Mouse (Mus musculus): ENCODE results near the gene Treml4. TPM values are rescaled to one million over a fixed set of nuclear protein-coding genes. Genes with fewer than 3 reads are reported as not detected.

Treml4 gene
- polyA plus RNA-seq, 1 experiment from 2014 or later, result 0.74 TPM

DNA sequence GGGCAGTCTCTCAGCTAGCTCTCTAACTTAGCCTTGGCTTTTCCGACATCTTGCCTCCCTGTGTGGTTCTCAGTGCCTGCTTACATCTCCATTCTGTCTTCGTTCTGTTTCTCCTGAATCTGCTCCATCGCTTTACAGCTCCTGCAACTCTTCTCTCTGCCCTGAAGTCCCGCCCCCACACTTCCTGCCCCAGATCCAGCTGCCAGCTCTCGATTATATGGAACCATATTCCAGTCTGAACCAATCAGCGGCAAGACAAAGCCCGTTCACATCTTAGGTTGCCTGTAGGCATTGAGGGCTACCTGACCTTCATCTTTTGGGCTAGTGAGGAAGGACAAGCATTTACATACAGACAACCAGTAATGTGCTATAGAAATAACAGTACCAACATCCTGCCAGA, 13.5 kb upstream of the Treml4 start:
- Histone ChIP-seq H3K27ac (ENCODE audit: poor library complexity, severe bottlenecking) (no peak overlapping the region), H3K4me1 (replicated peaks) (no peaks in the 10 kb centered on the region), H3K4me3 (no peak overlapping the region), H3K36me3 (no peaks in the 10 kb centered on the region), H3K9me3 (replicated peaks) (no peaks in the 10 kb centered on the region), H3K9ac (no peak overlapping the region), H3K4me2 (no peak overlapping the region), H3K27me3 (replicated peaks) (no peaks in the 10 kb centered on the region)
- no peak for ATAC-seq (ENCODE audit: insufficient number of reproducible peaks, low FRiP score)
- WGBS, result 82% methylated on average over 7 of the region's 7 CpGs

DNA sequence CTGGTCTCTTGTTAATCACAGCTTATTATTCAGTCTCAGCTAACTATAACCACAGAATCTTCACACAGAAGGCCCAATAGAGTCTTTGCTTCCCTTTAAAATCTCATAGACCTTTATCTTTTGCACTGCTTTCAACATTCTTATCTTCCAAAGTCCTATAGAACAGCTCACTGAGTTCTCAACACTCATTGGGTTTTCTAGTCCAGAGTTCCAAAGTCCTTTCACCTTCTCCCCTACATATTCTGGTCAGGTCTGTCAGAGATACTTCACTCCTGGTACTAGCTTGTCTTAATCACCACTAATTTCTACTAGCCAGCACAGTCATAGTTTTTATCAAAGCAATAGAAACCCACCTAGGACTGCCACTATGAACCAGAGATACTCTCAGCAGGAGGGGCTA, 7.5 kb upstream of the Treml4 start:
- no peak for ATAC-seq (ENCODE audit: insufficient number of reproducible peaks, low FRiP score)
- H3K27me3 ChIP-seq (replicated peaks), result no peaks in the 10 kb centered on the region
- no peak overlapping the region for H3K4me2 ChIP-seq
- no peak overlapping the region for H3K4me3 ChIP-seq
- H3K9me3 ChIP-seq (replicated peaks), result peaks cover 10% of the 10 kb centered on the region
- no peak overlapping the region for H3K27ac ChIP-seq (ENCODE audit: poor library complexity, severe bottlenecking)
- H3K36me3 ChIP-seq, result no peaks in the 10 kb centered on the region
- H3K4me1 ChIP-seq (replicated peaks), result no peaks in the 10 kb centered on the region
- no peak overlapping the region for H3K9ac ChIP-seq

DNA sequence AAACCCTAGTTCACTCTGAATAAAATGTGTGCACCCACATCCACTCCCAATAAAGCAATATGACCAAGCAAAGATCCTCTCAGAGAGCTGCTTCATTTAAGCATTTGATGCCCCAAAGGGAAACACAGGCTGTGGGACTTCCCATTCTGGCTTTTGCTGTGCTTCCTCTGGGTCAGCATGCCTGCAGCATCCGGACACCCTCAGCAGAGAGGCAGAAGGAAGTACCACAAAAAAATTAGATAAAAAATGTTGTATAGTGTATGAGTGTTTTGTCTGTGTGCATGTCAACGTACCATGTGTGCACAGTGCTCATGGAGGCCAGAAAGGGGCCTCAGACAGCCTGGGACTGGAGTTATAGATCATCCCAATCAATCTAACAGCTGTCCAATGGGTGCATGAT, 2.2 kb upstream of the Treml4 start:
- Histone ChIP-seq H3K9ac (no peak overlapping the region), H3K27me3 (replicated peaks) (no peaks in the 10 kb centered on the region), H3K4me3 (no peak overlapping the region), H3K4me1 (replicated peaks) (no peaks in the 10 kb centered on the region), H3K4me2 (no peak overlapping the region), H3K9me3 (replicated peaks) (peaks cover 10% of the 10 kb centered on the region), H3K36me3 (no peaks in the 10 kb centered on the region), H3K27ac (ENCODE audit: poor library complexity, severe bottlenecking) (no peak overlapping the region)
- 74% methylated on average over 2 of the region's 2 CpGs for WGBS
- no peak for ATAC-seq (ENCODE audit: insufficient number of reproducible peaks, low FRiP score)

DNA sequence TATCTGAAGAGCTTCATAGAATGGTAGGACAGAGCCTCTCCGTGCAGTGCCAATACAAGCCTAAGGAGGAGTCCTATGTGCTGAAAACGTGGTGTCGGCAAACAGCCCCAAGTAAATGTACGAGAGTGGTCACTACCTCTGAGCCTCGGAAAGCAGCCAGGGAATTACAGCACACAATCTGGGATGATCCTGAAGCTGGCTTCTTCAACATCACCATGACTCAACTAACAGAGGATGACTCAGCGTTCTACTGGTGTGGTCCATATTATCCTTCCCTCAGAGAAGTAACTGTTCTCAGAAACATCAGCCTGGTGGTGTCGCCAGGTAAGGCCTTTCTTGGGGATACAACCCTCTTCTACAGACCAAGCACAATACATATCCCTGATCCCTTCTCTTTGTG, 567 bp downstream of the Treml4 start:
- Histone ChIP-seq H3K4me3 (no peak overlapping the region), H3K36me3 (no peaks in the 10 kb centered on the region), H3K9ac (no peak overlapping the region), H3K27me3 (replicated peaks) (no peaks in the 10 kb centered on the region), H3K9me3 (replicated peaks) (peaks cover 5% of the 10 kb centered on the region), H3K4me1 (replicated peaks) (no peaks in the 10 kb centered on the region), H3K27ac (ENCODE audit: poor library complexity, severe bottlenecking) (no peak overlapping the region), H3K4me2 (no peak overlapping the region)
- peak; percentile 88 for ATAC-seq (ENCODE audit: insufficient number of reproducible peaks, low FRiP score)
- WGBS, result 84% methylated on average over 7 of the region's 7 CpGs

DNA sequence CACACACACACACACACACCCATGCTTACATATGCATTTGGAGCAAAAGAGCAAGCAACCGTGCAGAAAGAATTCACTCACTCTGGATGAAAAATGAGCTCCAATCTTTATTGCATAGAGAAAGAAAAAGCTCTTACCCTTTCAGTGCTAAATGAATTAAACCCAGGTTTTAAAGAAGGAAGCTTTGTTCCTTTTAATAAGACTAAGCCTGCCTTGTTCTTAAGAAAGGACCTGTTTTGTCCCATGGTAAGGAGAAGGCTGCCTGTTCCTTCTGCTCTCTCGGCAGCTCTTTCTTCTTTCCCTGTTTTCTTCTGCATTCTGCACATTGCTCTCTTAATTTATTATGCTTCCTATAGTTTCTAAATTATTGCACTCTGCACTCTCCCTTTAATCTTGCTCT, 2.0 kb downstream of the Treml4 start:
- Histone ChIP-seq H3K27me3 (replicated peaks) (no peaks in the 10 kb centered on the region), H3K4me3 (no peak overlapping the region), H3K4me2 (no peak overlapping the region), H3K4me1 (replicated peaks) (no peaks in the 10 kb centered on the region), H3K27ac (ENCODE audit: poor library complexity, severe bottlenecking) (no peak overlapping the region), H3K9me3 (replicated peaks) (no peaks in the 10 kb centered on the region), H3K9ac (no peak overlapping the region), H3K36me3 (no peaks in the 10 kb centered on the region)
- ATAC-seq (ENCODE audit: insufficient number of reproducible peaks, low FRiP score), result no peak
- WGBS, result 60% methylated on average over 2 of the region's 2 CpGs

DNA sequence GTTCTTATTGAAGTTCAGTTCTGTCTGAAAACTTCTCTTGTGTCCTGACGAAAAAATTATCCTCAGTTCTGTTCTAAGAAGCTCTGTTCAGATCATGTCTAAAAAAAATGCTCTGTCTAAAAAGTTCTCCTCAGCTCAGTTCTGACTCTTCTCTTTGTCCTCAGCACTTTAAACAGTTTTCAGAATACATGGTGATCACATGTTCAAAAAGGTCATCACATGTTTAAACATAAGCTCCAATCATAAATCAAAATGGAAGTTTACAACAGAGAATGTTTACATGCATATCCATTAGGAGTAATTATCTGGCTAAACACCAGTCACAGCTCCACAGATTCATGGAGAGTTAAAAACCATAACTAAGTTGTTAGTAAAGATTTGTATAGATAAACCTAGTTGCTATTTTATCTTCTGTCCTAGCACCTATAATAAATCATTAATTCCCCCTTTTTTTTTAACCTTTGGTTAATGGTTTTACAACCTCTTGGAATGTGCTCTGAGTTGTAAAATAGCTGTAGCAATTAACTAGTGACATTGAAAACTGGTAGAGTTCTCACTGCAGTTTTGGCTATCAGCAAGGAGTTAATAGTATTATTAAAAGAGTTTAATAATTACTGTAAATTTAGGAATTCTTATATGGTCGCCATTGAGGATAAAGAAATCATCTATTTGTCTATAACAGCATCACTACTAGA, 2.7 kb downstream of the Treml4 start:
- no peak overlapping the region for H3K9ac ChIP-seq
- no peak overlapping the region for H3K27ac ChIP-seq (ENCODE audit: poor library complexity, severe bottlenecking)
- H3K4me3 ChIP-seq, result no peak overlapping the region
- 52% methylated on average over 2 of the region's 2 CpGs for WGBS
- H3K4me2 ChIP-seq, result no peak overlapping the region
- no peak for ATAC-seq (ENCODE audit: insufficient number of reproducible peaks, low FRiP score)
- H3K27me3 ChIP-seq (replicated peaks), result no peaks in the 10 kb centered on the region
- H3K4me1 ChIP-seq (replicated peaks), result no peaks in the 10 kb centered on the region
- H3K9me3 ChIP-seq (replicated peaks), result no peaks in the 10 kb centered on the region
- no peaks in the 10 kb centered on the region for H3K36me3 ChIP-seq

DNA sequence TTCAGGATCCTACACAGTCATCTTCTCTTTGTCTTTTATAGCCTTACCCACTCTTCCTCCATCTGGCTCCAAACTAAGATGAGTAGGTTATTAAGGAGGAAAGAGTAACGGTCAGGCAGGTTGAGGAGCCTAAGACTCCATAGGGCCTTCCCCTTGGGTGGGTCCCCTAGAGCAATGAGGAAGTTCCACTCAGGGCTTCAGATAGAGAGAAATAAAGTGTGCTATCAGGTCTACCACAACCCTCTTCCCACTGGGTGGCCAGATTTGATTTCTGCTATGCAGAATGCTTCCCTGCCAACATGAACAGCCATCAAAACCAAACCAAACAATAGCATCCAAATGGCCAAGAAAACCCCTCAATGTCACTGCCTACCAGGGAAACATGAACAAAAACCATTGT, 3.5 kb downstream of the Treml4 start:
- Histone ChIP-seq H3K4me1 (replicated peaks) (0 out of 2 replicates have a peak, but pooled peaks cover 5% of the 10 kb centered on the region), H3K9me3 (replicated peaks) (no peaks in the 10 kb centered on the region), H3K27me3 (replicated peaks) (no peaks in the 10 kb centered on the region), H3K4me3 (no peak overlapping the region), H3K27ac (ENCODE audit: poor library complexity, severe bottlenecking) (no peak overlapping the region), H3K9ac (no peak overlapping the region), H3K36me3 (no peaks in the 10 kb centered on the region), H3K4me2 (no peak overlapping the region)
- 77% methylated on average over 1 of the region's 1 CpGs for WGBS
- no peak for ATAC-seq (ENCODE audit: insufficient number of reproducible peaks, low FRiP score)

DNA sequence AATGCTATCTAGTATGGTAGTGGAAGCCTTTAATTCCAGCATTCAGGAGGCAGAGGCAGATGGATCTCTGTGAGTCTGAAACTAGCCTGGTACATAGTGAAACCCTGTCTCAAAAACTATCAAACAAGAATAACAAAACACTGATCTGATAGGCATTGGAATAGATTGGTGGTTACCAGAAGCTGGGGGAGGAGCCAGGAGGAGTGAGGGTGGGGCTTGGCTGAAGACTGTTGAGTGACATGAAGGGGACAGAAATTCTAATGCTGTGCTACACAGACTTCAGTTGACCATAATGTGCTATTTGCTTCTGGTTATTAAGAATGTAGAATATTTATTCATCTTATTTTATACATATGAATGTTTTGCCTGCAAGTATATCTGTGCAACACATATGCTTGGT, 4.2 kb downstream of the Treml4 start:
- no peaks in the 10 kb centered on the region for H3K36me3 ChIP-seq
- ATAC-seq (ENCODE audit: insufficient number of reproducible peaks, low FRiP score), result no peak
- H3K27me3 ChIP-seq (replicated peaks), result no peaks in the 10 kb centered on the region
- H3K27ac ChIP-seq (ENCODE audit: poor library complexity, severe bottlenecking), result no peak overlapping the region
- 0 out of 2 replicates have a peak, but pooled peaks cover 5% of the 10 kb centered on the region for H3K4me1 ChIP-seq (replicated peaks)
- H3K9me3 ChIP-seq (replicated peaks), result no peaks in the 10 kb centered on the region
- no peak overlapping the region for H3K4me3 ChIP-seq
- no peak overlapping the region for H3K9ac ChIP-seq
- no peak overlapping the region for H3K4me2 ChIP-seq

DNA sequence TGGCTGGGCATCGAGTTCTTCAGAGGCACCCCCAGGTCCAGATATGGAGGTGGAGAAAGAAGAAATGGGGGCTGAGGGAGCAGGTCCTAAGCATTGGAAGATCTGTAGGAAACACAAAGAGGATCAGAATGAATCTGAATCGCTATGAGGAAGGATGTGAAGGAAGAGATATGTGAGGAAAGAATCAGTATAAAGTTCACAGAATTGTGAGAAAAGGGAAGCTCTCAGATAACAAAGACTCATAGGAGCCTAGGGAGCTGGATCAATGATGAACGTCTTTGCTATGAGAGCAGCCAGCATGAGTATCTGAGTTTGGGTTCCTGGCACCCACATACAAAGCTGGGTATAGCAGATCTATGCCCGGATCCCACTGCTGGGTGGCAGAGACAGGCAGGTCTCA, 5.7 kb downstream of the Treml4 start:
- H3K27ac ChIP-seq (ENCODE audit: poor library complexity, severe bottlenecking), result no peak overlapping the region
- WGBS, result 59% methylated on average over 4 of the region's 4 CpGs
- H3K9ac ChIP-seq, result no peak overlapping the region
- no peaks in the 10 kb centered on the region for H3K36me3 ChIP-seq
- H3K27me3 ChIP-seq (replicated peaks), result no peaks in the 10 kb centered on the region
- H3K4me3 ChIP-seq, result no peak overlapping the region
- ATAC-seq (ENCODE audit: insufficient number of reproducible peaks, low FRiP score), result no peak
- 0 out of 2 replicates have a peak, but pooled peaks cover 5% of the 10 kb centered on the region for H3K4me1 ChIP-seq (replicated peaks)
- H3K4me2 ChIP-seq, result no peak overlapping the region
- H3K9me3 ChIP-seq (replicated peaks), result no peaks in the 10 kb centered on the region

DNA sequence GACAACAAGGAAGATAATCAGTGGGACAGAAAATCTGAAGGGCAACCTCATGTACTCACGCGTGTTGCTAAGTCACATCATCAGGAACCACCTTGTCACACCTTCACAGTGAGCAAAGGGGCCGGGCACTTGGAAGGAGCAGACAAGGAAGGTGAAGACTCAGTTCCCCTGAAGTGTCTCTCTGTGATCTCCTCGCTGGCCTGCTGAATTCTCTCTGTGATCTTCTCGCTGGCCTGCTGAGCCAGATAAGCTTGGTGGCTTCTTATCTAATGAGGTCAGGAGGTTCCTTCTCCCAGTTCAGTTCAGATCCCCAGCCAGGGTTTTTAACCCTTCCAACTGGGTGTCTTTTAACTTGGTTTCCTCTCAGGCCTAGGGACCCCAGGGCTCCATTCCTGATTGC, 8.1 kb downstream of the Treml4 start:
- Histone ChIP-seq H3K36me3 (no peaks in the 10 kb centered on the region), H3K9me3 (replicated peaks) (no peaks in the 10 kb centered on the region), H3K27me3 (replicated peaks) (no peaks in the 10 kb centered on the region), H3K4me3 (no peak overlapping the region), H3K4me1 (replicated peaks) (0 out of 2 replicates have a peak, but pooled peaks cover 5% of the 10 kb centered on the region), H3K4me2 (peak overlapping the region; percentile 34; the same call in 1 of the 2 replicates), H3K9ac (no peak overlapping the region), H3K27ac (ENCODE audit: poor library complexity, severe bottlenecking) (peak overlapping the region; percentile 68)
- peak; percentile 89 for ATAC-seq (ENCODE audit: insufficient number of reproducible peaks, low FRiP score)
- WGBS, result 28% methylated on average over 5 of the region's 5 CpGs

DNA sequence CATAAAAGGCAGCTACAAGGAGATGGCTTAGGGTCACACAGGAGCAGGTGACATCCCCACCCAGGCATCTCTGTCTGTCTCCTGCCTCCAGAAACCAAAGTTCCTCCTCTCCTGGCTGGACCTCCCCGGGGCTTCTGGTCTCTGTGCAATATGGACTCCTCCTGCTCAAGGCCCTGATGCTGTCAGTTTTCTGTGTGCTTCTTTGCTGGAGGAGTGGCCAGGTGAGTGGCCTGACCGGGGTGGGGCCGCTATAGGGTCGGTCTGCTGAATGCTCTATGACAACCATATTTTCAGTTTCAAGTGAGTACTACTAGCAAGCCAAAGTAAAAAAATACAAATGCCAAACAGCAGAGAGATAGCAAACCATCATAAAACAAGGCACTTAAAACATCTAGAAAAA, 8.5 kb downstream of the Treml4 start:
- H3K4me3 ChIP-seq, result no peak overlapping the region
- H3K4me1 ChIP-seq (replicated peaks), result 0 out of 2 replicates have a peak, but pooled peaks cover 5% of the 10 kb centered on the region
- 76% methylated on average over 4 of the region's 4 CpGs for WGBS
- no peaks in the 10 kb centered on the region for H3K36me3 ChIP-seq
- no peaks in the 10 kb centered on the region for H3K27me3 ChIP-seq (replicated peaks)
- no peak overlapping the region for H3K9ac ChIP-seq
- no peaks in the 10 kb centered on the region for H3K9me3 ChIP-seq (replicated peaks)
- peak; percentile 40 for ATAC-seq (ENCODE audit: insufficient number of reproducible peaks, low FRiP score)
- peak overlapping the region; percentile 34; the same call in 1 of the 2 replicates for H3K4me2 ChIP-seq
- peak overlapping the region; percentile 68 for H3K27ac ChIP-seq (ENCODE audit: poor library complexity, severe bottlenecking)

DNA sequence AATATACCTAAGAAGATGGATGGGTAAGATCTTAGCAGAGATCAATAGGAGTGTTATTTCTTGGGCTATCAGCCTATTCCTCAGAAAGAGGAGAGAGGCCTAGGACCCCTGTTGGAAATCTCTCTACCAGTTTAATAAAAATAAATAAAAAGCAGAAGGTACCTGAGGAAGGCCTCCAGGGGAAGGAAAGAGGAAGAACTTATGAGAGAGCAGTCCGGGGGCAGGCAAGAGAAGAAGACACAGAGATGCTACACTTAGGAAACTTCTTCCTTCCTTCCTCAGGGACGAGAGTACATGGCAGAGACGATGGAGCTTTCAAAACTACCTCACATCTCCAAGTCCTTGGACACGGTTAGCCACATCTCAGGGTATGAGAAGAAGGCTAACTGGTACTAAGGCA, 10.0 kb downstream of the Treml4 start:
- H3K9me3 ChIP-seq (replicated peaks), result no peaks in the 10 kb centered on the region
- WGBS, result 69% methylated on average over 4 of the region's 4 CpGs
- H3K36me3 ChIP-seq, result no peaks in the 10 kb centered on the region
- no peak for ATAC-seq (ENCODE audit: insufficient number of reproducible peaks, low FRiP score)
- H3K4me1 ChIP-seq (replicated peaks), result 0 out of 2 replicates have a peak, but pooled peaks cover 5% of the 10 kb centered on the region
- H3K9ac ChIP-seq, result no peak overlapping the region
- H3K27me3 ChIP-seq (replicated peaks), result no peaks in the 10 kb centered on the region
- H3K27ac ChIP-seq (ENCODE audit: poor library complexity, severe bottlenecking), result no peak overlapping the region
- no peak overlapping the region for H3K4me3 ChIP-seq
- H3K4me2 ChIP-seq, result no peak overlapping the region
